Mouse (Mus musculus): ENCODE data around the gene Kcnma1. TPM values are rescaled to one million over a fixed set of nuclear protein-coding genes. Genes with fewer than 3 reads are reported as not detected.

The Kcnma1 gene
- total RNA-seq, 1 experiment = 0.49 TPM

GRCm38 (mm10) chr14:23451681-23452080 lies 562.6 kb downstream of the Kcnma1 start:
- in situ Hi-C loops (cut with MboI; ENCODE audit: low sequenced_read_pairs in 2 of 2, unreplicated experiment in 2 of 2) = no loop called here
- TF ChIP-seq HCFC1 (IDR thresholded peaks at IDR 0.05; ENCODE audit: borderline replicate concordance, insufficient read depth, low read length) = no peak
- no peak for TF ChIP-seq MAFK (IDR thresholded peaks at IDR 0.05; ENCODE audit: insufficient read depth, low read depth, low read length)
- no peak for TF ChIP-seq ZNF384 (IDR thresholded peaks at IDR 0.05; ENCODE audit: low read depth, low read length)
- TF ChIP-seq ZC3H11A (IDR thresholded peaks at IDR 0.05; ENCODE audit: borderline replicate concordance, low read depth, low read length) = no peak
- no peak for TF ChIP-seq CHD2 (IDR thresholded peaks at IDR 0.05; ENCODE audit: low read depth, low read length)
- H3K27ac ChIP-seq (ENCODE audit: insufficient read depth, low read depth, low read length, poor library complexity, severe bottlenecking) = no peak overlapping the region
- H3K9ac ChIP-seq (ENCODE audit: insufficient read depth, low read depth, low read length, poor library complexity, severe bottlenecking) = no peak overlapping the region
- H3K36me3 ChIP-seq (ENCODE audit: control insufficient read depth, insufficient read depth, low read length, poor library complexity, severe bottlenecking) = no peaks in the 10 kb centered on the region
- H3K9me3 ChIP-seq (ENCODE audit: control insufficient read depth, insufficient read depth, low read depth, low read length) = no peaks in the 10 kb centered on the region
- H3K4me3 ChIP-seq (ENCODE audit: insufficient read depth in 1 of 2, low read depth in 1 of 2, low read length in 2 of 2, poor library complexity in 1 of 2, severe bottlenecking in 1 of 2) = no peak overlapping the region
- H3K4me1 ChIP-seq (ENCODE audit: control insufficient read depth in 2 of 2, insufficient read depth in 2 of 2, low read length in 2 of 2, poor library complexity in 1 of 2) = no peaks in the 10 kb centered on the region
- no peak for DNase-seq (ENCODE audit: low read depth, low spot score)

GRCm38 (mm10) chr14:23437467-23437866 lies 576.8 kb downstream of the Kcnma1 start:
- H3K27ac ChIP-seq (ENCODE audit: insufficient read depth, low read depth, low read length, poor library complexity, severe bottlenecking) = no peak overlapping the region
- TF ChIP-seq CHD2 (IDR thresholded peaks at IDR 0.05; ENCODE audit: low read depth, low read length) = no peak
- H3K4me1 ChIP-seq (ENCODE audit: control insufficient read depth in 2 of 2, insufficient read depth in 2 of 2, low read length in 2 of 2, poor library complexity in 1 of 2) = no peaks in the 10 kb centered on the region
- H3K36me3 ChIP-seq (ENCODE audit: control insufficient read depth, insufficient read depth, low read length, poor library complexity, severe bottlenecking) = no peaks in the 10 kb centered on the region
- in situ Hi-C loops (cut with MboI; ENCODE audit: low sequenced_read_pairs in 2 of 2, unreplicated experiment in 2 of 2) = loop anchor here in 1 of 2 experiments (10.0 kb wide), 1 partner anchor 57 kb away; no protein-coding TSS in a partner anchor
- H3K9me3 ChIP-seq (ENCODE audit: control insufficient read depth, insufficient read depth, low read depth, low read length) = no peaks in the 10 kb centered on the region
- H3K9ac ChIP-seq (ENCODE audit: insufficient read depth, low read depth, low read length, poor library complexity, severe bottlenecking) = no peak overlapping the region
- no peak for DNase-seq (ENCODE audit: low read depth, low spot score)
- no peak overlapping the region for H3K4me3 ChIP-seq (ENCODE audit: insufficient read depth in 1 of 2, low read depth in 1 of 2, low read length in 2 of 2, poor library complexity in 1 of 2, severe bottlenecking in 1 of 2)

GRCm38 (mm10) chr14:23435861-23436260 lies 578.4 kb downstream of the Kcnma1 start:
- H3K4me1 ChIP-seq (ENCODE audit: control insufficient read depth in 2 of 2, insufficient read depth in 2 of 2, low read length in 2 of 2, poor library complexity in 1 of 2) = no peaks in the 10 kb centered on the region
- no peak for TF ChIP-seq ZC3H11A (IDR thresholded peaks at IDR 0.05; ENCODE audit: borderline replicate concordance, low read depth, low read length)
- TF ChIP-seq MAFK (IDR thresholded peaks at IDR 0.05; ENCODE audit: insufficient read depth, low read depth, low read length) = no peak
- no peak for TF ChIP-seq HCFC1 (IDR thresholded peaks at IDR 0.05; ENCODE audit: borderline replicate concordance, insufficient read depth, low read length)
- TF ChIP-seq ZNF384 (IDR thresholded peaks at IDR 0.05; ENCODE audit: low read depth, low read length) = no peak
- TF ChIP-seq CHD2 (IDR thresholded peaks at IDR 0.05; ENCODE audit: low read depth, low read length) = no peak
- no peaks in the 10 kb centered on the region for H3K36me3 ChIP-seq (ENCODE audit: control insufficient read depth, insufficient read depth, low read length, poor library complexity, severe bottlenecking)
- no peak overlapping the region for H3K4me3 ChIP-seq (ENCODE audit: insufficient read depth in 1 of 2, low read depth in 1 of 2, low read length in 2 of 2, poor library complexity in 1 of 2, severe bottlenecking in 1 of 2)
- no peak for DNase-seq (ENCODE audit: low read depth, low spot score)
- H3K27ac ChIP-seq (ENCODE audit: insufficient read depth, low read depth, low read length, poor library complexity, severe bottlenecking) = no peak overlapping the region
- H3K9ac ChIP-seq (ENCODE audit: insufficient read depth, low read depth, low read length, poor library complexity, severe bottlenecking) = no peak overlapping the region
- in situ Hi-C loops (cut with MboI; ENCODE audit: low sequenced_read_pairs in 2 of 2, unreplicated experiment in 2 of 2) = loop anchor here in 1 of 2 experiments (10.0 kb wide), 1 partner anchor 59 kb away; no protein-coding TSS in a partner anchor
- H3K9me3 ChIP-seq (ENCODE audit: control insufficient read depth, insufficient read depth, low read depth, low read length) = no peaks in the 10 kb centered on the region

GRCm38 (mm10) chr14:23430006-23430405 lies 584.3 kb downstream of the Kcnma1 start:
- no peak overlapping the region for H3K27ac ChIP-seq (ENCODE audit: insufficient read depth, low read depth, low read length, poor library complexity, severe bottlenecking)
- H3K9ac ChIP-seq (ENCODE audit: insufficient read depth, low read depth, low read length, poor library complexity, severe bottlenecking) = no peak overlapping the region
- DNase-seq (ENCODE audit: low read depth, low spot score) = no peak

GRCm38 (mm10) chr14:23429043-23429442 lies 585.2 kb downstream of the Kcnma1 start:
- in situ Hi-C loops (cut with MboI; ENCODE audit: low sequenced_read_pairs in 2 of 2, unreplicated experiment in 2 of 2) = no loop called here

More at GRCm38 (mm10) chr14:23430006-23430405, 584.3 kb downstream of the Kcnma1 start:
- in situ Hi-C loops (cut with MboI; ENCODE audit: low sequenced_read_pairs in 2 of 2, unreplicated experiment in 2 of 2) = loop anchor here in 1 of 2 experiments (10.0 kb wide), 1 partner anchor 65 kb away; no protein-coding TSS in a partner anchor
- Histone ChIP-seq H3K4me3 (ENCODE audit: insufficient read depth in 1 of 2, low read depth in 1 of 2, low read length in 2 of 2, poor library complexity in 1 of 2, severe bottlenecking in 1 of 2) (no peak overlapping the region), H3K4me1 (ENCODE audit: control insufficient read depth in 2 of 2, insufficient read depth in 2 of 2, low read length in 2 of 2, poor library complexity in 1 of 2) (no peaks in the 10 kb centered on the region), H3K36me3 (ENCODE audit: control insufficient read depth, insufficient read depth, low read length, poor library complexity, severe bottlenecking) (no peaks in the 10 kb centered on the region), H3K9me3 (ENCODE audit: control insufficient read depth, insufficient read depth, low read depth, low read length) (no peaks in the 10 kb centered on the region)
- TF ChIP-seq MAFK (IDR thresholded peaks at IDR 0.05; ENCODE audit: insufficient read depth, low read depth, low read length) (no peak), ZC3H11A (IDR thresholded peaks at IDR 0.05; ENCODE audit: borderline replicate concordance, low read depth, low read length) (no peak), HCFC1 (IDR thresholded peaks at IDR 0.05; ENCODE audit: borderline replicate concordance, insufficient read depth, low read length) (no peak), ZNF384 (IDR thresholded peaks at IDR 0.05; ENCODE audit: low read depth, low read length) (no peak), CHD2 (IDR thresholded peaks at IDR 0.05; ENCODE audit: low read depth, low read length) (no peak)

More at GRCm38 (mm10) chr14:23429043-23429442, 585.2 kb downstream of the Kcnma1 start:
- Histone ChIP-seq H3K4me3 (ENCODE audit: insufficient read depth in 1 of 2, low read depth in 1 of 2, low read length in 2 of 2, poor library complexity in 1 of 2, severe bottlenecking in 1 of 2) (no peak overlapping the region), H3K4me1 (ENCODE audit: control insufficient read depth in 2 of 2, insufficient read depth in 2 of 2, low read length in 2 of 2, poor library complexity in 1 of 2) (no peaks in the 10 kb centered on the region), H3K36me3 (ENCODE audit: control insufficient read depth, insufficient read depth, low read length, poor library complexity, severe bottlenecking) (no peaks in the 10 kb centered on the region), H3K27ac (ENCODE audit: insufficient read depth, low read depth, low read length, poor library complexity, severe bottlenecking) (no peak overlapping the region), H3K9me3 (ENCODE audit: control insufficient read depth, insufficient read depth, low read depth, low read length) (no peaks in the 10 kb centered on the region), H3K9ac (ENCODE audit: insufficient read depth, low read depth, low read length, poor library complexity, severe bottlenecking) (no peak overlapping the region)
- TF ChIP-seq ZC3H11A (IDR thresholded peaks at IDR 0.05; ENCODE audit: borderline replicate concordance, low read depth, low read length) = peak; percentile 76; the same call in 1 of the 2 replicates
- no peak for TF ChIP-seq MAFK (IDR thresholded peaks at IDR 0.05; ENCODE audit: insufficient read depth, low read depth, low read length)
- no peak for TF ChIP-seq HCFC1 (IDR thresholded peaks at IDR 0.05; ENCODE audit: borderline replicate concordance, insufficient read depth, low read length)
- TF ChIP-seq ZNF384 (IDR thresholded peaks at IDR 0.05; ENCODE audit: low read depth, low read length) = no peak
- no peak for TF ChIP-seq CHD2 (IDR thresholded peaks at IDR 0.05; ENCODE audit: low read depth, low read length)
- DNase-seq (ENCODE audit: low read depth, low spot score) = peak; percentile 22

Measured in ES-E14 (cell line).